Mouse (Mus musculus): ENCODE data around the gene Otud7a. TPM values are rescaled to one million over a fixed set of nuclear protein-coding genes. Genes with fewer than 3 reads are reported as not detected.

Otud7a gene
- total RNA-seq, 2 experiments from 2014 or later: 0.14 to 0.33 TPM

DNA sequence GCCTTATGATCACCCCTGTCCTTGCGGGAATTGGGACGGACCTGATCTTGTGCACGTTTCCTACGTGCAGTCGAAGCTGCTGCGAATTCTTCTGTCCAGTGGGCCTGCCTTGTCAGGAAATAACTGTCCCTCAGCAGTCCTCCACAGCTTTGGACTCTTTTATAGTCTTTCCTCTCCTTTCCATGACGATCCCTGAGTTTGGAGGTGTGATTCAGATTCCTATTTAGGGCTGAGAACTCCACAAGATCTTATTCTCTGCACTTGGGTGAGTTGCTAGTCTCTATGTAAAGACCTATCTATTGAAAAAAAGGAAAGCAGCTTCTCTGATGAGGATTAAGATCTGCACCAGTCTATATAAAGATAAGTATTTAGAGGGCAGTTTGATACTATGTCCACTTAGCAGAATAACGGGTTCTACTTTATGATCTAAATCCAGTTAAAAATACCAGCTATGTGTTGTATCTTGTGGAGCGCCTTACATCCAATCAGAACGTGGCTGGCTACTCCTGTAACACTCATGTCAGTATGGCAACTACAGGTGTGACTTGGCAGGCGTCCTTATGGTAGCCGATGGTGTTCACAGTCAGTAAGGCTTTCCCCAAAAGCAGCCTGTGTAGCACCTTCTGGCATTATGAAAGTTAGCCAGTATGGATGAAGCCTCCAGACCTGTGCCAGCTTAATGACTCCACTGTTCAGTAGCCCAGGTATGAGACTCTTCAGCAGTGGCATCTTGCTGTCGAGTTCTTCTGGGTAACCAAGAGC, 274.8 kb downstream of the Otud7a start:
- DNase-seq: no peak

DNA sequence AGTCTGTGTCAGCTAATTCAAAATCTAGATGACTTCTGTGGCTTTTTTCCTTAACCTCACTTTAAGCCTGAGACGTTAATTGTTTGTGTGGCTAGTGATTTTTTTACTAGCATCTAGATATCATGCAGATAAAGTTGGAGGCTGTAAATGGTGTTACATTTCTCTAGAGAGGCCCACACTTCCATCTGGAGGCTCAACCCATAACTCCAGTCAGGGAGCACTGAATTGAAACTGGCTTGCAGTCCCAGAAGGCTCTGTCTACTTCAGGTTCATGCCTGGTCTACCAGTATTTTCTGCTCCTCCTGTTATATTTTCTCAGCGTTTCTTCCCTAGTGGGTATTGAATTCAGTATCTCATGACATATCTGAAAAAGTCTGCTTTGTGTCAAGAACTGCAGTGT, 276.1 kb downstream of the Otud7a start:
- DNase-seq: no peak

DNA sequence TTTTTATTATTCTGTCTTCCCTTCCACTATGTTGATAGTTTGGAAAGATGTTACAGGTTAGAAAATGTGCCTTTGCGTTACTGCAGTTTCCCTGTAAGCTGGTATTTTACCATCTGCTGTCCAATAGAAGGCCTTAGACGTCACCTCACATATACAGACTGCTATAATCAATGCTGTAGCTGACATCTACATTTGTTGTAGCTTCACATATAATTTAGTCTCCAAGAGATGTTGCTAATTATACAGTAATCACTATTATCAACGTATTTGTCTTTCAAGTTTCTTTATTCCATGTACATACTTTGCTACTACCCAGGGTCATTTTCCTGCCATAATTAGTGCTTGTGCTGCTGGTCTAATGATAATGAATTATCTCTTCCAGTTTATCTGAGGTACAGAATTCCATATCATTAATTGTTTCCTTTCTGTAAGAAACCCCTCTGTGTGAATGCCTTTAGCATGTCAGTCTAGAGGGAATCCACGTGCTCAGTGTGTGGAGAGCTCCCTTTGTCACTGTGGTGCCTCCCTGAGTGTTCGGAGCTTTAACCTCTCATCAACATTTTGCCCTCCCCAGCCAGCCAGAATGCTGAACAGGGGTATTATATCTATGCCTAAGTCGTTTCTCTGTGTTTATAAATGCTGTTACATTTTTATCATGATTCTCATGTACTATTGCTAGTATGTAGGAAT, 280.6 kb downstream of the Otud7a start:
- DNase-seq: no peak

DNA sequence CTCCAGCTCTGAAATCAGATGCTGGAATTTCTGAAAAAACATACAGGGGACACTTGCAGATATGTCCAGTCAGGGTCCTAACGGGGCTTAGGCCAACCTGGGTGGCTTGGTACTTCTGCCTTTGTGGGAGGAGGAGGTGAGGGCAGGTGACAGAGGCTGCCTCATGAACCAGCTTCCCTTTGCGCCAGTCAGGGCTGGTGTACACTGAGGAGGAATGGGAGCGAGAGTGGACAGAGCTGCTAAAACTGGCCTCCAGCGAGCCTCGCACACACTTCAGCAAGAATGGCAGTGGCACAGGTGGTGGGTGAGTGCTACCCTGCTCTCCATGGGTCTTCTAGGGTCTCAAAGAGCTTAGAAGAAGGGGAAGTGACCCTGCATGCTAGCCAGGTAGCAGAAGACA, 285.1 kb downstream of the Otud7a start:
- no peak for DNase-seq

DNA sequence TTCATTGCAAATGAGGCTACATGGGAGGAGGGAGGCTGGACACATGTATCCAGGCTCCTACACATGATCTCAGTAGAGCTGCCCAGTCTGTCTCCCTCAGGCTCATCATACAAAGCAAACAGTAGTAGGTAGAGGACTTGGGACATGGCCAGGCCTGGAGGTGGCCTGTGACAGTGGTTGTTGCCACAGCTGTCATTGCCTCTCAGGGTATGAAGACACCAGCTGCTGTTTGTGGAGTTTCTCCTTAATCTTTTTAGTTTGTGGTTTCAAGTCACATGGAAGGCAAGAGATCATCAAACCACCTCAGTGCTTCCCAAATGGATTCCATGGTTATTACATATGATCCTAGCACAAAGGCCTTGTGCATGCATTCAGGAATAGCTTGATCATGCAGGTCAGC, 285.5 kb downstream of the Otud7a start:
- no peak for DNase-seq

DNA sequence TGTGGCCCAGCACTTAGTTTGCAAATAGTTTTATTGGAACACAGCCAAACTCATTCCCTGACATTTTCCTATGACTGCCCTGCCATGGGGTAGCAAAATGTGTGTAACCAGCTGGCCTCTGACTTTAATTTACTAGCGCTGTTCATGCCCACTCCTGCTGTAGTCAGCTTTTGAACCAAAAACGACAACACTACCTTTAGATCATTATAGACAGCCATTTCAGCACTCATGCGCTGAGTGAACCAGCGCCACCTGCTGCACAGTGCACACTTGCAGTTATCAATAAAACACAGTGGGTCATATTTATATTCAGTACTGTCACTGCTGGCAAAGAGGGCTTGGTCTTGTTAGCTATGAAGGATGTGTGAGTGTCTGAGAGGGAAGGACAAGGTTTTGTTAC, 293.2 kb downstream of the Otud7a start:
- no peak for DNase-seq

DNA sequence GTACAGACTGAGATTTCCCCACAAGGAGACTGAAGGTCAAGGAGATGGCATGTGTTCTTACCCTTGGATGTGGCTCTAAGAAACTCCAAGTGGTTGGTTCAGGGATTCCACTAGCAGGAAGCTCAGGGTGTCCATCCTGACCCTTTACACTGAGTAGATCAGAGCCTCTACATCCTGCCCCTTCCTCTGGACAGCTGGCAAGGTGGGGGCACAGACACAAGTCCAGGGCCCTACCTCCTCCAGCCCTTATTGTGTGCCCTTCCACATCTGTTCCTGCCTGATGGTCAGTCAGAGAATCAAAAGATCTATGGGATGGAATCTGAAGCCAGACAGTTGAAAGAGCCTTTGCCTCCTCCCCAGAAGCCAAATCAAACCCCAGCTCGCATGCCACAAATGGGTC, 293.6 kb downstream of the Otud7a start:
- no peak for DNase-seq

DNA sequence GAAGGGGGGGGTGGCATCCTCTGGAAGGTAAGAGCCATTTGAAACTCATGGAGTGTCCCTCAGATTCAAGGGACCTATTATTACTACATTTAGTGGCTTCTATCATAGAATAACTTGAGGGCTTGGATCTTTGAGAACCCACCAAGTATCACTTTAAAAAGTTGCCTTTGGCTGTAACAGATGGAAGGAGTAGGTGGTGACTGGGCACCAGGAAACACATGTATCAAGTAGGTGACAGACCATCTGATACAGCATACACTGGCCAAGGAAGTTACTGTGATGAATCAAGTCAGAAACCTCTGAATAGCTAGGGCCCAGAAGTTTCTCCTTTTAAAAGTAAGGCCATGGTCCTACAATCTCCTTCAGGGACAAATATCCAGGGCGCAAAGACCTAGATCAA, 298.6 kb downstream of the Otud7a start:
- DNase-seq: no peak

DNA sequence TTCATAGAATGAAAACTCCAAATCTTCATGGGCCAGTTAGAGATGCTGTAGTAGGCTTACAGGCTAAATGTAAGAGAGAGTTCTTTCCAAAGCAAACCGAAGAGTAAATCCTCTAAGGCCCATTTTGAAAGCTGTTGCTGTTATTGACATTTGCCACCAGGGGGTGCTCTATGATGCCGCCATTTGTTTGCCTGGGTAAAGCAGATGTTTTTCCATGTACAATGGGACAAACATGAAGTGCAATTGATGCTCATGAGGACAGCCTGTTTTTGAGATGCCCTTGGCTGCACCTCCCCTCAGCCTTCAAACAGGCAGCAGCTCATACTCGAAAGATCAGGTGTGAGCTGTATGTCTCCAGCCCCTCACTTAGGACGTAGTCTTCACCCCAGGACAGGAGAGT, 307.5 kb downstream of the Otud7a start:
- DNase-seq: peak; percentile 51

DNA sequence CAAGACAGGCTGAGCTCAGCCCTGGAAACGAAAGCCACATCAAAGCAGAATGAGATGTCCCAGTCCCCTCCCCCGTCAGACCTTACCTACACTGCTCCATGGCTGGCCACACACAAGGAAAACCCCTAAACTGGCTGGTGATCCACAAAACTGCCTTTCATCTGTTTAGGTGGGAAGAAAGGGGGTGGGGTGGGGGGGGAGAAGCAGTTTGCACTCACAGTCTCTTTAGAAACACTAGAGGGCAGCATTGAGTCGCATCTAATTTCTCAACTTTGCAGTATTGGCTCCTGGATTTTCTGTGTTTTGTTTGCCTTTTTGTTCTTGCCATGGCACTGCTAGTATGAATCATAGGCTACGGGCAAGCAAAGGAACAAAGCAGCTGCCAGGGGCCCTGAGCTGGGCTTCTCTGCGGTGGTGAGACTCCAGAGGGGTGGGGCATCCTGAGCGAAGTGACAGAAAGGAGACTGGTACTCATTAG, 308.8 kb downstream of the Otud7a start:
- DNase-seq: peak; percentile 29

DNA sequence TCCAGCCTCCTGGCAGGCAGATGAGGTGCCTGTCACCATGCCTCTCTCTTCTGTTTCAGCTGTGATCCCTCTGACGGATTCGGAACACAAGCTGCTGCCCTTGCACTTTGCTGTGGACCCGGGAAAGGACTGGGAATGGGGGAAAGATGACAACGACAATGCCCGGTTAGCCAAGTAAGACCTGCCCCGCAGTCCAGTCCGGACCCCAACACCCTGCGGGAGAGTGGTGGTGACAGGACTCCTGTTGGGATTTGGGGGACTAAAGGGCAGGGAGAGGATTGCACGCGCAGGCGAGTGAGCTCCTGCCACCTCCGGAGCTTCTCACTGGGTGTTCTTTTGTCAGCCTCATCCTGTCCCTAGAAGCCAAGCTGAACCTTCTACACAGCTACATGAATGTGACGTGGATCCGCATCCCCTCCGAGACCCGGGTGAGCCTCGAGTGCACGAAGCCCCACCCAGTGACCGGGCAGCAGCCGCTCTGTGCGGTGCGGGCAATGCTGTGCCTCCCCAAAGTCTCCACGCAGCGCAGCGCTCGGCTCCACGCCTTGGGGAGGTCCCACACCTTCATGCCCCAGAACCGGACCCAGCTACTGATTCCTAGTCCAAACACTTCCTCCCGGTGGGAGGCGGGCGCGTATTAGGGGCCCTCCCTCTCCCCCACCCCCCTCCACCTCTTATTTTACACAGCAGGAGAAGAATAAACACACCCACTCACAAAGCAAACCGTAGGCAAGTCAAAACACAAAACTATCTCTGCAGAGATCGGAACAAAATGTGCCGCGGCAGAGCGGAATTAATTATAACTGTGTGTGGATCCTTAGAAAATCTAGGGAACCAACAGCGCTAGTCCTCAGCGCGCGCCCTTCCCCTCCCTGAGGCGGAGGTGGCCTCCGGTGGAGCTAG, 310.3 kb downstream of the Otud7a start:
- DNase-seq: peak; percentile 17

DNA sequence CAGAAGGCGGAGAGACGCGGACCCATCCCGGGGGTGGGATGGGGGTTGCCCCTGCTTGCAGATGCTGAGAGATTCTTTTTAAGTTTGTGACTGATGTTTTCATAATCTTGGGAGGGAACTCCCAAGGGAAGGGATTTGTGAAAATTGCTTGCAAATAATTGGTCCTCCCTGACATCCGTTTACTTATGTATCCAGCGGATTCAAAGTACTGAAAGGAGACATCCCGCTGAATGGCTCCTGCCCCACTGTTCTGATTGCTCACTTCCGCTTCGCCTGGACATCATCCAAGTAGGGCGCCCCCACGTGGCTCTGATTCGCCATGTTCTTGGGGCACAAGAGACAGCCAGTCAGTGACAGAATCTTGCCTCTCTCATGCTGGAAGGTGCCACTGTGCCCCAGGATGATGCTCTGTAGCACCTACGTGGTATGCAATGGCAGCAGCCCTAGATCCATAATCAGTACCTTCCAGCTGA, 311.0 kb downstream of the Otud7a start:
- DNase-seq: peak; percentile 93

DNA sequence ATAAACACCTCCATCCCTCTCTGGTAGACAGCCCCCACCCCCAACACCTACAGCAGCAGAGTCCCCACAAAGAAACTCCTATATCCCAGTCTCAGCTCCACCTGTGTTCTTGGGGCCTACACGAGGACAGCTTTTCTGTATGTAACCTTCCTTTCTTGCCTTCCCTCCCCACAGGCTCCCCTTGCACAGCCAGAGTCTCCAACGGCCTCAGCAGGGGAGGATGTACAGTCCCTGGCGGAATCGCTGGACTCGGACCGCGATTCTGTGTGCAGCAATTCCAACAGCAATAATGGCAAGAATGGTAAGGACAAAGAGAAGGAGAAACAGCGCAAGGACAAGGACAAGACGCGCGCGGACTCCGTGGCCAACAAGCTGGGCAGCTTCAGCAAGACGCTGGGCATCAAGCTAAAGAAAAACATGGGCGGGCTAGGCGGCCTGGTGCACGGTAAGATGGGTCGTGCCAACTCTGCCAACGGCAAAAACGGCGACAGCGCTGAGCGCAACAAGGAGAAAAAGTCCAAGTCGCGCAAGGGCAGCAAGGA, 312.7 kb downstream of the Otud7a start:
- DNase-seq: no peak

DNA sequence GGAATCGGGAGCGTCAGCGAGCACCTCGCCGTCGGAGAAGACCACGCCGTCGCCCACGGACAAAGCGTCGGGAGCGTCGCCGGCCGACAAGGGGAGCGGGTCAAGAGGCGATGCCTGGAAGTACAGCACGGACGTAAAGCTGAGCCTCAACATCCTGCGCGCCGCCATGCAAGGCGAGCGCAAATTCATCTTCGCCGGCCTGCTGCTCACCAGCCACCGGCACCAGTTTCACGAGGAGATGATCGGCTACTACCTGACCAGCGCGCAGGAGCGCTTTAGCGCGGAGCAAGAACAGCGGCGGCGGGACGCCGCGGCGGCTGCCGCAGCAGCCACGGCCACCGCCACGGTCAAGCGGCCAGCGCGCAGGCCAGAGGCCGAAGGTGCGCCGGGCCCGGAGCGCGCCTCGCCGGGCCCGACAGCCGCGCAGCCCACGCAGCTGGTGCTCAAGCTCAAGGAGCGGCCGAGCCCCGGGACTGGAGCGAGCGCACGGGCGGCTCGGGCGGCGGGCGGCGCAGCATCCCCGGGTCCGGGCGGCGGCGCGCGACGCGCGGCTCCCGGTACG, 313.2 kb downstream of the Otud7a start:
- DNase-seq: peak; percentile 4

DNA sequence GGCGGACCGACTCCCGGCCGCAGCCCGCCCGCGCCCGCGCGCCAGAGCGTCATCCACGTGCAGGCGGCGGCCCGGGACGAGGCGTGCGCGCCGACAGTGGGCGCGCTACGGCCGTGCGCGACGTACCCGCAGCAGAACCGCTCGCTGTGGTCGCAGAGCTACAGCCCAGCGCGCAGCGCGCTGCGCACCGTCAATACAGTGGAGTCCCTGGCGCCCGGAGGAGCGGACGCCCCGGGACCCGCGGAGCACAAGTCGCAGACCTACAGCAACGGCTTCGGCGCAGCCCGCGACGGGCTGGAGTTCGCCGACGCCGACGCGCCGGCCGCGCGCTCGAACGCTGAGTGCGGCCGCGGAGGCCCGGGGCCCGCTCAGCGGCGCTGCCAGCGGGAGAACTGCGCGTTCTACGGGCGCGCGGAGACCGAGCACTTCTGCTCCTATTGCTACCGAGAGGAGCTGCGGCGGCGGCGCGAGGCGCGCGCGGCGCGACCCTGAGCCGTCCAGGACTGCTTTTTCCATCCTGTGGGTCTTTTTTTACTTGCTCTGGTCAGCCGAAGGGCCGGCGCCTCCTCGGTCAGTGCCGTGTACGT, 313.8 kb downstream of the Otud7a start:
- DNase-seq: peak; percentile 5

DNA sequence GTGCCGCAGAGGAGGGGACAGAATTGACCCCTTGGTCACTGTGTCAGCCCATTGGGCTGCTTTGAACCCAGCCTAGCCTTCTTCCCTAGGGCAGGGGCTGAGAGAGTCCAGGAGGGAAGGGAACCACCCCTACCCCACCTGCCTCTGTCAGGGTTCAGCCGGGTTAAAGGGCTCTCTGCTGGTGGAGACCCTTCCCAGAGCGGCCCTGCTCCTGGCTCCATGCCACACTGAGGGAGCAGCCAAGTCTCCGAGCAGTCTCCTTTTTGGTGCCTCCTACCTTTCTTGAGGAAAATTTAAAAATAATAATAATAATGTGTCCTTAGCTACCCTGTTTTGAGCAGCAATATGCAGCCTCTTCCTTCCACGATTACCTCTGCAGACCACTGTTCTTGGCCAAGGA, 315.1 kb downstream of the Otud7a start:
- no peak for DNase-seq

DNA sequence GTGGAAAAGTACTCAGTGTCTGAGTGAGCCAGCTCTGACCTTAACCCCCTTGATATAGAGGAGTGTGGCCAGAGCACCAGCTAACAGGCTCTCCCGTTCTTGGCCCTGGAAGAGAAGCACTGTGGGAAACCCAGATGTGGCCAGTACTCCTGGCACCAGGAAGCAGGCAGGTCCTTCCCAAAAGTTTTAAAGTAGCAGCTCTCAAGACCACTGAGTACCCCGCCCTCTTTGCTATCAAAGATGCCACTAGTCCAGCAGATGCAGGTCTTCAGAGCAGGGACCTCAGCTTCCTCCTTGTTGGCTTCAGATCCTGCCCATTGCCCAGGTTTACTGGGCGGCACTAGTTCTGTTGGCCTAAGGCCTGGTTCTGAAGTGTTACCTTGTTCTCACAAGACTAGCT, 318.0 kb downstream of the Otud7a start:
- DNase-seq: no peak

DNA sequence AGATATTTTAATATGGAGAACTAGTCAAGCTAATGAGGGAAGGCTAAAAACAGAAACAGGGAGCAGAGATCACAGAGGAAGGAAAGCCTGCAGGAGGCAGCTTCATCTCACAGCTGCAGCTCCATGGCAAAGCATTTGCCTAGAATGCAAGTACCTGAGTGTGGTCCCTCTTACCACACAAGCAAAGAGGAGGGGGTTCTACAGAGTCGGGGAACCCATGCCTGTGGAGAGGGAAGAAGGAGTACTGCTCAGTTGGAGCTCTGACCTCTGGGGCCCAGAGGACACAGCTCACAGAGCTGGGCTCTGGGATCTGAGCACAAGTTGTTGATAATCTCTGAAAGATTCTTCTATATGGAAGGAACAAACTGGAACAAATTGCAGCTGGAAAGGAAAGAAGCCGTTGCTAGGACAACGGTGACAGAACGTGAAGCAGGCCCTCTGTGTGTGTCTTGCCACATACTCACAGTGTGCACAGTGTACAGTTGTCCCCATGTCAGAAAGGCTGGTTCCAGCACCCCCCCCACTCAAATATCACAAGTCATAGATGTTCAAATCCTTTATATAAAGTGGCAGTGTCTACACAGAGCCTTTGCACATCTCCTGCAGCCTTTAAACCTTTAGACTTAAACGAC, 324.0 kb downstream of the Otud7a start:
- no peak for DNase-seq

DNA sequence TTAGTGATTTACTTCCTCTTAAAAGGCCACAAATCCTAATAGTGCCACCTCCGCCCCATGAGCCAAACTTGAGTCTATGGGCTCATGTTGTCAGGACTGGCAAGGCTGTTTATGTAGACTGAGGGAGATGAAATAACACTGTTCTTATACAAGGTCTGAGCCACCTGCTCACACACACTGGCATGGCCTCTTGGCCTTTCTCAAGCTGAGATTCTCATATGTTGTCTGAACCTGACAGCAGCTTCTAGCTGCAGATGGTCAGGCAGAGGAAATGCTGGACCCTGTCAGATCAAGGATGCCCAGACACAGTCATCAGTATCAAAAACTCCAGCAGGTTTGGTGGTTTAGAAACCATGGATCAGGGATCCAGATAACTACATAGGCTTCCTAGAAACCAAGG, 328.7 kb downstream of the Otud7a start:
- DNase-seq: no peak

DNA sequence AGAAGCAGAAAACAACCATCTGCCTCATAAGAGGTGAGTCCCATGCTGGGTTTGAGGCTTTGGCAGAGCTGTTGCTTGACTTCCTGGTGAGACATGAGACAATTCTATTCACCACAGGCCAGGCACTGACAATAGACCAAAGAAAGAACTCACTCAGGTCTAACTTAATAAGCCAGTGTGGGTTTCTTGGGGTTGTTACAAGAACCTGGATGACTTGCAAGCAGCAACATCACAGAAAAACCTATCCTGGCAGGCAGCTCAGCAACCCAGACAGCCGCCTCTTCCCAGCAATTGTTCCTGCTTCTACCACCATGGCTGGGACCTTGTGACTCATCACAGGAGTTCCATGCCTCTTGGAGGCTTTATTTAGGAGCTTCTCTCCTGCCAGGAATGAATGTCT, 329.7 kb downstream of the Otud7a start:
- no peak for DNase-seq

DNA sequence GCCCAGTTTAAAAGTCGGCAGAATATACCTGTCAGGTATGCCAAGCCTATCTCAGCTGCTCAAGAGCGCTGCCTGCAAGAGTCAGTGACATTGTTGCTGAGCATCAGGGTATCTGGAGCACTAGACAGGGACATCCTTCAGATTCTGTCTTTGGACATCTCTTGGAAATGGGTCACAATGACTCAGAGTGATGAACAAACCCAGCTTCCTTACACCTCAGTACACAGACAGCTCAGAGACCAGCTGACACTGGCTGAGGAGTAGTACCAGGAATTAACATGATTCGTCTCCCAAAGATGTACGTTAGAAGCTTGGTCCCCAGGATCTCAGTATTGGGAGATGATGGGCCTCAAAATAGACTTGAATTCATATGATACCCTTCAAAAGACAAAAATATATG, 332.8 kb downstream of the Otud7a start:
- no peak for DNase-seq
